8 mouse cellular contexts compared by ENCODE assay signal in the genomic region with DNA sequence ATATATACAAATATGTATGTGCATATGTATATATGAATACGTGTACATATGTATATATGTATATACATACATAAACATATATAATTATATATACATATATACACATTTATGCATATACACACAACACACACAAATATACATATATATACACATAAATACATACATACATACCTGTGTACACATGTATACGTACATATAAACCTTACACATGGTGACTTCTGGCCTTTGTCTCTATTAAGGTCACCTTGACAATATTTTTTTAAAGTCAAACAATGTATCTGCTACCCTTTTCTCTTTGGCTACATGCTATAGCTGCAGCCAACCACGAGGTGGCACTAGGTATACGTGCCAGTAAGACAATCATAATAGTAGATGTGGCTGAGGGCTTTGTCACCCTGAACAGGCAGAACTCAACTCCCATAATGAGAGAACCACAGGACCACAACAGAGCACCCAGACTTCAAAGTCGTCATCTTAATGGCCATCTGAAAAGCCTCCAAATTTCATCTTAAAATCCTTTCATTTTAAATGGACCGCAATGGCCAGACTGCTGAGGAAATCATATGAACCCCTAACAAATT.
DNase-seq lines count a peak whose midpoint lies in the region; ATAC-seq and TF ChIP-seq lines count a peak whose summit lies in the region.

No protein-coding gene starts in this region.

- whole genome bisulfite sequencing in forebrain, embryonic 15.5 days, result 12% methylated on average over 6 of the region's 6 CpGs
- 11% methylated on average over 6 of the region's 6 CpGs for WGBS in lung, adult 2 months

- H3K4me1 ChIP-seq in forebrain, embryonic 15.5 days, result peaks cover 4% of the 10 kb centered on the region; the same call in 1 of the 2 replicates
- H3K4me1 ChIP-seq in lung, adult 2 months (ENCODE audit: control insufficient read depth, insufficient read depth, low read length), result no peaks in the 10 kb centered on the region

- no peak overlapping the region for H3K4me3 ChIP-seq in forebrain, embryonic 15.5 days
- H3K4me3 ChIP-seq in lung, adult 2 months (replicated peaks; ENCODE audit: extremely low read depth, low read depth, low read length), result no peak overlapping the region

- no peak overlapping the region for H3K4me2 ChIP-seq in forebrain, embryonic 15.5 days (replicated peaks)

- TF ChIP-seq CTCF in lung, adult 2 months (IDR thresholded peaks at IDR 0.05; ENCODE audit: insufficient read depth, low read length), result peak; percentile 51; the same call in 1 of the 2 replicates

- H3K9me3 ChIP-seq in forebrain, embryonic 15.5 days, result no peaks in the 10 kb centered on the region

- peak; percentile 87 for ATAC-seq in forebrain, embryonic 15.5 days (replicated peaks)

- H3K27me3 ChIP-seq in forebrain, embryonic 15.5 days, result no peaks in the 10 kb centered on the region

- H3K36me3 ChIP-seq in forebrain, embryonic 15.5 days, result no peaks in the 10 kb centered on the region

- H3K9ac ChIP-seq in forebrain, embryonic 15.5 days (replicated peaks), result no peak overlapping the region

- no peak overlapping the region for H3K27ac ChIP-seq in forebrain, embryonic 15.5 days (replicated peaks)

- DNase-seq in MN1 (ENCODE audit: low spot score), result peak; percentile 81
- DNase-seq in cerebellum, adult 11-12 months, result peak; percentile 36
- DNase-seq in heart, postnatal 36 days, result peak; percentile 66 to 68
- peak; percentile 73 to 81 for DNase-seq in kidney, postnatal 4 days
- DNase-seq in lung, adult 2 months, result peak; percentile 15
- peak; percentile 46 for DNase-seq in ovary, postnatal 14 days (ENCODE audit: low spot score)
- no peak for DNase-seq in spleen, postnatal 36 days (ENCODE audit: low spot score in 2 of 2)

- intact Hi-C loops in heart, postnatal 36 days (cut with DNase I), result loop anchor here (1.0 to 10.0 kb wide), 3 partner anchors 74 to 814 kb away; no protein-coding TSS in a partner anchor

- no peak for TF ChIP-seq POLR2A in lung, adult 2 months (IDR thresholded peaks at IDR 0.05; ENCODE audit: borderline replicate concordance, extremely low read depth, low read depth, low read length)

Comparison
In these comparisons a context has a peak if more than half of its experiments do, and no peak if none do; other contexts are left out.
1. DNase-seq: peak in MN1 (single experiment), cerebellum, adult 11-12 months (single experiment), heart, postnatal 36 days (2 of 2), kidney, postnatal 4 days (2 of 2), lung, adult 2 months (single experiment) and ovary, postnatal 14 days (single experiment); none in spleen, postnatal 36 days (0 of 2).